Mouse (Mus musculus): ENCODE results near the gene Snai1. TPM values are rescaled to one million over a fixed set of nuclear protein-coding genes. Genes with fewer than 3 reads are reported as not detected.
A peak's percentile ranks its signal among the peaks of the same experiment; 100 is the strongest.

Snai1 gene
- total RNA-seq, 2 experiments from 2014 or later = 13.2 to 14.8 TPM

- DNase-seq (ENCODE audit: low spot score in 2 of 2) = no peak
Measured at GRCm38 (mm10) chr2:167548961-167549360, 11.0 kb downstream of the Snai1 start.

GRCm38 (mm10) chr2:167550341-167550854 is 12.4 kb downstream of the Snai1 start:
- no peak for DNase-seq (ENCODE audit: low spot score in 2 of 2)

DNA sequence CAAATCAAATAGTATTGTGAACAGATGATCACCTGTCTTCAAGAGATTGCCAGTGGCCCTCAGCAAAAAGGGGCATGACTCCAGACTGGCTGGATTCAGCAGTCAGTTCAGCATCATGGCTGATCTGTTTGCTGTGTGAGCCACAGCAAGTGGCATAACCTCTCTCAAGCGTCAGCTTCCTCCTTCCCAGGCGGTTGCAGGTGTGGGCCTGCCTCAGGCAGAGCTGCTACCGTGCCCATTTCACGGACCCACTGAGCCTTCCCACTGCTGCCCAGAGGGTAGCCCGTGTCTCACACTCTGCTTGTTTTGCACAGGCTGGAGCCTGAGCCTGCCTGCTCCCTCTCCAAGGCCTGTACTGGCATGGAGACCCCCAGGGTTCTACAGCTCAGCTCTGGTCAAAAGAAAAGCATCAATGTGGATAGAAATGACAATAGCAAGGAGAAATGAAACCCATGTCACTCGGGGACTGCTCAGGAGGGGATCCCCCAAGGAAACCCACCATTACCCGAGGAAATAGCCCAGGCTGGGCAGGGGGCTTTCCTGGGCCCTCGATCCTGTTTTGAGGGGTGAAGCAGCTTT is 13.4 kb downstream of the Snai1 start:
- no peak for DNase-seq (ENCODE audit: low spot score in 2 of 2)

DNA sequence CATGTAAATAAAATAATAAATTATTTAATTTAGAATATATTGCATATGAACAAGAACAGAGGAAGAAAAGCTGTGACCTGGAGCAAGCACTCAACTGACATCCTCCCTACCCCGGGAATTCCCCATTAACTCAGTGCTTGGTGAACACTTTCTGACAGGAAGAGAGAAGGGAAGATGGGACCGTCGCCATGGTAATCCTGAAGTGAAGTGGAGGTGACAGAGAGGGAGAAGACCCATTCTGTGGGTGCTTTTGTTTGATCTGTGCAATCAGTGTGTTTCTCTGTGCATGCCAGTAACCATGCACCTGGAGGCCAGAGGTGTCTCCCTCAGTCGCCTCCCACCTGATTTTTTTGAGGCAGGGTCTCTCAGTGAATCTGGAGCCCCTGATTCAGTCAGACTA is 14.3 kb downstream of the Snai1 start:
- no peak for DNase-seq (ENCODE audit: low spot score in 2 of 2)

DNA sequence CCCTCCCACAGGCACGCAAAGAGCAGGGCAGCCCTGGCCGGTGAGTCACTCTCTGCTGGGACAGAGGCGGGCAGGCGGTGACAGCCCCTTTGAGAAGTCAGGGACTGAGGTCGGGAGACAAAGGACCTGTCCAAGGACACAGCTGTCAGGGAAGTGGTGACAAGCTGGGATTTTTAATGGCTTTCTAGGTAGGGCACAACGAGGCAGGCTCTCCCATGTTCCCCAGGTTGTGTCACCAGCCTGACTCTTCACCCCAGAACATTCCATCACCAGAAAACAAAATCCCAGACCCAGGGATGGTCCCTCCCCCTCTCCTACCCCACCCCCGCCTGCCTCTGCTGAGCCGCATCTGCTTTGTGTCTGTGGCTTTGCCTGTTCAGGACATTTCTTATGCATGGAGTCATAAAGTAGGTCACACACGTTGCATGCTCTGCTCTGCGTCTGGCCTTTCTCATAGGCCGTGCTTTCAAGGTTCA is 15.0 kb downstream of the Snai1 start:
- peak in 1 of 2 experiments; percentile 36 for DNase-seq (ENCODE audit: low spot score in 2 of 2)

GRCm38 (mm10) chr2:167555766-167556165 is 17.8 kb downstream of the Snai1 start:
- DNase-seq (ENCODE audit: low spot score in 2 of 2) = no peak

GRCm38 (mm10) chr2:167559413-167559812 is 21.4 kb downstream of the Snai1 start:
- DNase-seq (ENCODE audit: low spot score in 2 of 2) = no peak

DNA sequence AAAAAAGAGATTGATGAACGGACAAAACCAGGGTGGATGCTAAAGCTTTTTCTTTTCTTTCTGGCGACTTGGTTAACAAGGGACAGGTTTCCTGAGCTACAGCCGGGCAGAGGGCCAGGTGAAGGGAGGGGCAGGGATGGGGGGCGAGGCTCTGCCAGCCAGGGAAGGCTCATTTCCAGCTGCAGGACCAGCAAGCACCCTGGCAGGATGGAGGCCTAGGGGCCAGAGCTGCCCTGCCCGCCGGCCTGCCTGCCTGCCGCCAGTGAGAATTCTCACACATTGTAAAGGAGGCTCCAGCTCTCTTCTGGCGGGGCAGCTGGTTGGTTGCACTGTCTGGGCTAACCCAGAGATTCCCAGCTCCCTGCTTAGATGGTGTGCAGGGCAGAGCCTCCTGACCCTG is 24.1 kb downstream of the Snai1 start:
- no peak for DNase-seq (ENCODE audit: low spot score in 2 of 2)

GRCm38 (mm10) chr2:167563035-167563434 is 25.0 kb downstream of the Snai1 start:
- no peak for DNase-seq (ENCODE audit: low spot score in 2 of 2)

DNA sequence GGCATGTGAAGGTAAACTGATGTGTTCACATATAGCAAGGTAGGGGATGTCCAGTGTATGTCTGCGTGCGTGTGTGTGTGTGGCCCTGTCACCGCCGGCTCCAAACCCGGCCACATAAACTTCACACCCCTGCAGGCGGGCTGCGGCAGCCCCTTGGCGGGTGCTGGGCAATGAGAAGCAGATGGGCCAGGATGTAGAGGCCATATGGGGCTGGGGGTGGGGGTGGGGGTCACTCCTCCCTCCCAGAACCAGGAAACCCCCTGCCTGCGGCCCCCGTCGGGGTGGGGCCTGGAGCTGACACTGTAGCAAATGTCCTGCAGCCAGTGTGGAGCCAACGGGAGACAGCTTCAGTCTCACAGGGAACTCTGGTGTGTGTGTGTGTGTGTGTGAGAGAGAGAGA is 25.7 kb downstream of the Snai1 start:
- DNase-seq (ENCODE audit: low spot score in 2 of 2) = no peak

- DNase-seq (ENCODE audit: low spot score in 2 of 2) = no peak
Measured at GRCm38 (mm10) chr2:167564551-167565311, 26.7 kb downstream of the Snai1 start.

GRCm38 (mm10) chr2:167565312-167565656 is 27.3 kb downstream of the Snai1 start:
- DNase-seq (ENCODE audit: low spot score in 2 of 2) = no peak

- no peak for DNase-seq (ENCODE audit: low spot score in 2 of 2)
Measured at GRCm38 (mm10) chr2:167565682-167566081, 27.7 kb downstream of the Snai1 start.

- no peak for DNase-seq (ENCODE audit: low spot score in 2 of 2)
Measured at GRCm38 (mm10) chr2:167568112-167568511, 30.1 kb downstream of the Snai1 start.

DNA sequence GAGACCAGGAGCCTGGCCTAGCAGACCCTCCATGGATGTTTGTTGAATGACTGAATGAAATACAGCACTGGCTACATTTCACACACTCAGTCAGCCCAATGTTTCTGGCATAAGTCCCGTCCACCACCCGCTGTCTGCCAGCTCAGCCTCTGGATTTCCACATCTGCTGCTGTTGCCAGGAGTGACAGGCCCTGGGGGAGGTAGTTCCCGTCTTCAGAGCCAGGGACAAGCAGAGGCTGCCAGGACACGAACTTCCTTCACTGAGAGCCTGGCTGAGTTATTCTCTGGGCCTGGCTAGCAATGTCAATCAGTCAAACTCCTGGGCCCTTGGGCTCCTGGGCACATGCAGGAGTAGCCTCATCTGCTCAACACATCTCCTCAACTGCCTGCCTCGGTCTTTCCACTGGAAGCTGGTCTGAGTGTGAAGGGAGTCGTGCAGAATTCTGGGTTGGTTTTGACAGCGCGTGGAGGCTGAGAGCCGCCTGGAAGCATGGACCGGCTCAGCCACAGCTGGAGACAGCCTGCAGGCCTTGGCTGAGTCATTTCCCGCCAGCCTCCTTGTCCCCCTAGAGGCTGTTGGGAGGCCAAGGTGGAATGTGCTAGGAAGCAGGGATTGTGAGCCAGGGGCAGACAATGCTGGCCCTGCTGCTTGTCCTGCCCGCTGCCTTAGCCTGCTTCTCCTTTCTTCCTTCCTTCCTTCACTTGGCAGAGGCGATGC is 32.1 kb downstream of the Snai1 start:
- peak in 1 of 2 experiments; percentile 64 for DNase-seq (ENCODE audit: low spot score in 2 of 2)

- DNase-seq (ENCODE audit: low spot score in 2 of 2) = no peak
Measured at GRCm38 (mm10) chr2:167570815-167571214, 32.8 kb downstream of the Snai1 start.

- DNase-seq (ENCODE audit: low spot score in 2 of 2) = no peak
Measured at GRCm38 (mm10) chr2:167571442-167572220, 33.6 kb downstream of the Snai1 start.

GRCm38 (mm10) chr2:167574814-167575213 is 36.8 kb downstream of the Snai1 start:
- DNase-seq (ENCODE audit: low spot score in 2 of 2) = no peak

DNA sequence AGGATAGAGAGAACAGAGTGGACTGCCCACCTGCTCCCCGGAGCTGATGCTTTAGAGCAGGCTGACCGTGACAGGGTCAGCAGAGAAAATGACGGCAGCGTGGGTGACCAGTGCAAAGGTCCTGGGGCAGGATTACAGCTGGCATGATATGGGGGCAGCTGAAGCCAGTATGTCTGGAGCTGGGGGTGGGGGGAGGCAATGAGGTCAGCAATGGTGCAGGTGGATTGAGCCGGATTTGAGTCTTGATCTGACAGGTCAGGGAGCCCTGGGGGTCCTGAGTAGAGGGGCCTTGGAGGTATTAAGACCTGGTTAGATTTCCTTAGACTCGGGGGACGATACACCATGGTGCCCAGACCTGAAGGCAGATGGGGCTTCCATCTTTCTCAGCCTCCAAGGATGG is 37.6 kb downstream of the Snai1 start:
- no peak for DNase-seq (ENCODE audit: low spot score in 2 of 2)

DNA sequence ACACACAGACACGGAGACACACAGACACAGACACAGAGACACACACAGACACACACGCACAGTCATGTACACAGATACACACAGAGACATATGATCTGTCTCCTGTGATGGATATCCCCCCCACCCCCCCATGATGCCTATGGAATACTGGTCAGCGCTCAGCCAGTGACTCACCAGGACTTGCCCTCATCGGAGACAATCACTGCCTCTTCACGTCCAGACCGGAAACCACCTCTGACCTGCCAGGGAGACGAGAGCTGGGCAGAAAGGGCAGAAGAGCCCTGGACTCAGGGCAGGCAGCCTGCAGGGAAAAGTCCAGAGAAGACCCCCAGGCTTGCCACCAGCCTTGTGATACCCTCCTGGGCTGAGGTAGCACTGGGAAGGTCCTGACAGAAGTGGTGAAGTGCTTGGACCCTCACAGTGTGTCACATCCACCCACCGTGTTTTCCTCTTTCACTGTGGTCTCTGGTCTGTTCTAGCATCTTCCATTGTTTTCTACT is 38.2 kb downstream of the Snai1 start:
- no peak for DNase-seq (ENCODE audit: low spot score in 2 of 2)

- DNase-seq (ENCODE audit: low spot score in 2 of 2) = no peak
Measured at GRCm38 (mm10) chr2:167577186-167577785, 39.3 kb downstream of the Snai1 start.

All from adrenal gland, postnatal 4 days (tissue).